Mouse (Mus musculus): ENCODE measurements around the gene Kansl3. TPM values are rescaled to one million over a fixed set of nuclear protein-coding genes. Genes with fewer than 3 reads are reported as not detected.
A peak's percentile ranks its signal among the peaks of the same experiment; 100 is the strongest.

The Kansl3 gene
- total RNA-seq, 2 experiments from 2014 or later: 29.7 to 35.3 TPM

GRCm38 (mm10) chr1:36321829-36322573, 47.0 kb downstream of the Kansl3 start:
- DNase-seq: no peak

GRCm38 (mm10) chr1:36321164-36321563, 47.8 kb downstream of the Kansl3 start:
- DNase-seq: peak; percentile 36

GRCm38 (mm10) chr1:36315776-36316100, 53.2 kb downstream of the Kansl3 start:
- no peak for DNase-seq

- DNase-seq: no peak
These were observed 53.8 kb downstream of the Kansl3 start for GRCm38 (mm10) chr1:36314959-36315775.

- DNase-seq: no peak
These were observed 59.5 kb downstream of the Kansl3 start for GRCm38 (mm10) chr1:36309498-36309901.

- DNase-seq: no peak
These were observed 60.0 kb downstream of the Kansl3 start for GRCm38 (mm10) chr1:36308966-36309475.

GRCm38 (mm10) chr1:36308451-36308901, 60.5 kb downstream of the Kansl3 start:
- DNase-seq: no peak

- DNase-seq: peak; percentile 85
These were observed 61.3 kb downstream of the Kansl3 start, which contains the start of gene Arid5a for GRCm38 (mm10) chr1:36307495-36308280. Gene Arid5a, plus strand, starts transcription at chr1:36307733.

- DNase-seq: no peak
These were observed 61.9 kb downstream of the Kansl3 start for GRCm38 (mm10) chr1:36307121-36307494.

GRCm38 (mm10) chr1:36306120-36306519, 62.9 kb downstream of the Kansl3 start:
- DNase-seq: no peak

- peak; percentile 76 for DNase-seq
These were observed 64.2 kb downstream of the Kansl3 start for GRCm38 (mm10) chr1:36304764-36305163.

GRCm38 (mm10) chr1:36303381-36304320, 65.3 kb downstream of the Kansl3 start:
- peak; percentile 81 for DNase-seq

- DNase-seq: no peak
These were observed 66.0 kb downstream of the Kansl3 start for GRCm38 (mm10) chr1:36302957-36303356.

- no peak for DNase-seq
These were observed 66.7 kb downstream of the Kansl3 start for GRCm38 (mm10) chr1:36302273-36302672.

- DNase-seq: no peak
These were observed 68.5 kb downstream of the Kansl3 start for GRCm38 (mm10) chr1:36300486-36300885.

- no peak for DNase-seq
These were observed 69.3 kb downstream of the Kansl3 start for GRCm38 (mm10) chr1:36299676-36300075.

GRCm38 (mm10) chr1:36299126-36299525, 69.9 kb downstream of the Kansl3 start:
- no peak for DNase-seq

GRCm38 (mm10) chr1:36298107-36298506, 70.9 kb downstream of the Kansl3 start:
- no peak for DNase-seq

- DNase-seq: no peak
These were observed 72.4 kb downstream of the Kansl3 start for GRCm38 (mm10) chr1:36296466-36297149.

- DNase-seq: no peak
These were observed 74.6 kb downstream of the Kansl3 start for GRCm38 (mm10) chr1:36294402-36294801.

GRCm38 (mm10) chr1:36293470-36293869, 75.5 kb downstream of the Kansl3 start:
- no peak for DNase-seq

All from gastrocnemius, postnatal 25 days (tissue).